Mouse (Mus musculus) T-helper 1 cell (primary cell): Measurements from ENCODE around the gene St3gal2.

Source experiments
- in situ Hi-C: fragments of 300-600 bp; cut with MboI, MseI; formaldehyde crosslinking; loops from one replicate; pipeline ENCODE4 v1.15.1; 2025; ENCODE audit warnings: high pct_unique_total_duplicates

The St3gal2 gene

GRCm38 (mm10) chr8:110919341-110920031 lies at the start of gene St3gal2:
TSS of gene St3gal2 (plus strand) at chr8:110919922.
- in situ Hi-C loops = no loop called here

- in situ Hi-C loops = no loop called here
Measured at GRCm38 (mm10) chr8:110870501-110870900, 49.2 kb upstream of the St3gal2 start.

GRCm38 (mm10) chr8:110877862-110878261 lies 41.9 kb upstream of the St3gal2 start:
- in situ Hi-C loops = no loop called here

- in situ Hi-C loops = no loop called here
Measured at GRCm38 (mm10) chr8:110881741-110882310, 37.9 kb upstream of the St3gal2 start.

- in situ Hi-C loops = no loop called here
Measured at GRCm38 (mm10) chr8:110883824-110884223, 35.9 kb upstream of the St3gal2 start.

- in situ Hi-C loops = no loop called here
Measured at GRCm38 (mm10) chr8:110886634-110887033, 33.1 kb upstream of the St3gal2 start.

- in situ Hi-C loops = no loop called here
Measured at GRCm38 (mm10) chr8:110887551-110887950, 32.2 kb upstream of the St3gal2 start.

- in situ Hi-C loops = no loop called here
Measured at GRCm38 (mm10) chr8:110888441-110888840, 31.3 kb upstream of the St3gal2 start.

- in situ Hi-C loops = no loop called here
Measured at GRCm38 (mm10) chr8:110888860-110889259, 30.9 kb upstream of the St3gal2 start.

GRCm38 (mm10) chr8:110889904-110890470 lies 29.7 kb upstream of the St3gal2 start:
- in situ Hi-C loops = no loop called here

- in situ Hi-C loops = no loop called here
Measured at GRCm38 (mm10) chr8:110892040-110892439, 27.7 kb upstream of the St3gal2 start.

- in situ Hi-C loops = no loop called here
Measured at GRCm38 (mm10) chr8:110892913-110893312, 26.8 kb upstream of the St3gal2 start.

GRCm38 (mm10) chr8:110894851-110895250 lies 24.9 kb upstream of the St3gal2 start:
- in situ Hi-C loops = no loop called here

- in situ Hi-C loops = no loop called here
Measured at GRCm38 (mm10) chr8:110895254-110895653, 24.5 kb upstream of the St3gal2 start.

GRCm38 (mm10) chr8:110895812-110896211 lies 23.9 kb upstream of the St3gal2 start:
- in situ Hi-C loops = no loop called here

GRCm38 (mm10) chr8:110897495-110897894 lies 22.2 kb upstream of the St3gal2 start:
- in situ Hi-C loops = no loop called here

- in situ Hi-C loops = no loop called here
Measured at GRCm38 (mm10) chr8:110901056-110901455, 18.7 kb upstream of the St3gal2 start.

- in situ Hi-C loops = no loop called here
Measured at GRCm38 (mm10) chr8:110901839-110902578, 17.7 kb upstream of the St3gal2 start, which contains the start of gene Fuk. TSS of gene Fuk (minus strand) at chr8:110902488.

GRCm38 (mm10) chr8:110902579-110902965 lies 17.1 kb upstream of the St3gal2 start:
- in situ Hi-C loops = no loop called here

- in situ Hi-C loops = no loop called here
Measured at GRCm38 (mm10) chr8:110905404-110905803, 14.3 kb upstream of the St3gal2 start.

GRCm38 (mm10) chr8:110906682-110907081 lies 13.0 kb upstream of the St3gal2 start:
- in situ Hi-C loops = no loop called here

- in situ Hi-C loops = loop anchor here (5.0 kb wide), 1 partner anchor 42 kb away; no protein-coding TSS in a partner anchor
Measured at GRCm38 (mm10) chr8:110909850-110910249, 9.9 kb upstream of the St3gal2 start.
